Mouse (Mus musculus) gastrocnemius, postnatal 25 days (tissue): ENCODE results near the gene Gfra1. TPM values are rescaled to one million over a fixed set of nuclear protein-coding genes. Genes with fewer than 3 reads are reported as not detected.

ENCODE experiments used
- DNase-seq: peaks from one replicate; pipeline ENCODE4 v3.0.0; 2022
- total RNA-seq, 2 experiments: library from RNA; stranded (reverse); gene quantifications; 1 replicate in 1 of 2; 2 replicates in 1 of 2; pipeline ENCODE4 v1.2.3; 2021

Gfra1 gene
- total RNA-seq, 2 experiments from 2014 or later: 2.1 to 3.2 TPM

GRCm38 (mm10) chr19:58441785-58442184 lies 13.9 kb downstream of the Gfra1 start:
- no peak for DNase-seq

- DNase-seq: no peak
These were observed 14.5 kb downstream of the Gfra1 start for GRCm38 (mm10) chr19:58441246-58441645.

- DNase-seq: no peak
These were observed 16.9 kb downstream of the Gfra1 start for GRCm38 (mm10) chr19:58438762-58439161.

GRCm38 (mm10) chr19:58437441-58438071 lies 18.2 kb downstream of the Gfra1 start:
- DNase-seq: no peak

- no peak for DNase-seq
These were observed 18.8 kb downstream of the Gfra1 start for GRCm38 (mm10) chr19:58436874-58437273.

- no peak for DNase-seq
These were observed 19.8 kb downstream of the Gfra1 start for GRCm38 (mm10) chr19:58435877-58436276.

GRCm38 (mm10) chr19:58432840-58433239 lies 22.9 kb downstream of the Gfra1 start:
- no peak for DNase-seq

- no peak for DNase-seq
These were observed 27.2 kb downstream of the Gfra1 start for GRCm38 (mm10) chr19:58428546-58428945.

GRCm38 (mm10) chr19:58427348-58427747 lies 28.4 kb downstream of the Gfra1 start:
- DNase-seq: no peak

GRCm38 (mm10) chr19:58424928-58425327 lies 30.8 kb downstream of the Gfra1 start:
- DNase-seq: no peak

- no peak for DNase-seq
These were observed 31.5 kb downstream of the Gfra1 start for GRCm38 (mm10) chr19:58424179-58424578.

GRCm38 (mm10) chr19:58422916-58423493 lies 32.7 kb downstream of the Gfra1 start:
- DNase-seq: no peak

- no peak for DNase-seq
These were observed 36.0 kb downstream of the Gfra1 start for GRCm38 (mm10) chr19:58419685-58420084.

- DNase-seq: no peak
These were observed 36.4 kb downstream of the Gfra1 start for GRCm38 (mm10) chr19:58419278-58419677.

GRCm38 (mm10) chr19:58415173-58415572 lies 40.5 kb downstream of the Gfra1 start:
- DNase-seq: no peak

- no peak for DNase-seq
These were observed 41.0 kb downstream of the Gfra1 start for GRCm38 (mm10) chr19:58414733-58415132.

- no peak for DNase-seq
These were observed 42.4 kb downstream of the Gfra1 start for GRCm38 (mm10) chr19:58413290-58413689.

GRCm38 (mm10) chr19:58412811-58413210 lies 42.9 kb downstream of the Gfra1 start:
- DNase-seq: no peak

GRCm38 (mm10) chr19:58406726-58407125 lies 49.0 kb downstream of the Gfra1 start:
- no peak for DNase-seq

- no peak for DNase-seq
These were observed 55.5 kb downstream of the Gfra1 start for GRCm38 (mm10) chr19:58400224-58400623.

- DNase-seq: no peak
These were observed 56.5 kb downstream of the Gfra1 start for GRCm38 (mm10) chr19:58399166-58399565.

- DNase-seq: no peak
These were observed 59.1 kb downstream of the Gfra1 start for GRCm38 (mm10) chr19:58396604-58396984.

- DNase-seq: no peak
These were observed 59.7 kb downstream of the Gfra1 start for GRCm38 (mm10) chr19:58395785-58396603.
